Mouse (Mus musculus) heart, embryonic 11.5 days (tissue): ENCODE measurements around the gene Rab11fip3. TPM values are rescaled to one million over a fixed set of nuclear protein-coding genes. Genes with fewer than 3 reads are reported as not detected.

ENCODE experiments used
- ATAC-seq: fragments of 200-750 bp; cut with Nextera tagmentation; replicated peaks from 2 replicates; pipeline ENCODE4 v1.8.0; 2017; ENCODE audit warnings: moderate library complexity; ENCODE audit not compliant: insufficient number of reproducible peaks, low FRiP score, low TSS enrichment
- H3K27ac ChIP-seq: fragments of 300-500 bp; sonication (generic); 2 replicates; pipeline ENCODE4 v1.5.1; 2014; ENCODE audit warnings: mild to moderate bottlenecking, low read depth, low read length
- H3K27me3 ChIP-seq: fragments of 300-500 bp; sonication (generic); 2 replicates; pipeline ENCODE4 v1.6.1; 2014; ENCODE audit warnings: mild to moderate bottlenecking, low read length, mixed read lengths; ENCODE audit not compliant: control insufficient read depth, insufficient read depth
- H3K36me3 ChIP-seq: fragments of 300-500 bp; sonication (generic); 2 replicates; pipeline ENCODE4 v1.6.1; 2014; ENCODE audit warnings: mild to moderate bottlenecking, low read length, moderate library complexity, mixed read lengths; ENCODE audit not compliant: control insufficient read depth, insufficient read depth
- H3K4me1 ChIP-seq: fragments of 300-500 bp; sonication (generic); 2 replicates; pipeline ENCODE4 v1.6.1; 2014; ENCODE audit warnings: low read length; ENCODE audit not compliant: control insufficient read depth, insufficient read depth
- H3K4me2 ChIP-seq: fragments of 300-500 bp; sonication (generic); 2 replicates; pipeline ENCODE4 v1.6.1; 2014; ENCODE audit warnings: mild to moderate bottlenecking, moderate library complexity
- H3K4me3 ChIP-seq: fragments of 300-500 bp; sonication (generic); 2 replicates; pipeline ENCODE4 v1.5.1; 2014; ENCODE audit warnings: low read depth, low read length
- H3K9ac ChIP-seq: fragments of 300-500 bp; sonication (generic); 2 replicates; pipeline ENCODE4 v1.6.1; 2014; ENCODE audit warnings: mild to moderate bottlenecking, low read depth, low read length, moderate library complexity
- H3K9me3 ChIP-seq: fragments of 300-500 bp; sonication (generic); replicated peaks from 2 replicates; pipeline ENCODE4 v1.6.1; 2016; ENCODE audit warnings: low read length; ENCODE audit not compliant: control insufficient read depth
- WGBS: fragments of 180-500 bp; shearing (Covaris S2); extraction: QIAGEN DNeasy Blood & Tissue Kit; methylation state at CpG from one replicate; pipeline ENCODE4 v1.1.7; 2014; ENCODE audit not compliant: insufficient replicate concordance; 5-methylcytosine and 5-hydroxymethylcytosine counted together
- polyA plus RNA-seq: library from polyadenylated mRNA; unstranded; fragments of >200 nt; fragmentation: Nextera tagmentation; extraction: Ambion mirVana; gene quantifications from 2 replicates; pipeline ENCODE4 v1.2.1, GENCODE M21; 2014

Gene Rab11fip3
- polyA plus RNA-seq, 1 experiment from 2014 or later, result 11.9 TPM

DNA sequence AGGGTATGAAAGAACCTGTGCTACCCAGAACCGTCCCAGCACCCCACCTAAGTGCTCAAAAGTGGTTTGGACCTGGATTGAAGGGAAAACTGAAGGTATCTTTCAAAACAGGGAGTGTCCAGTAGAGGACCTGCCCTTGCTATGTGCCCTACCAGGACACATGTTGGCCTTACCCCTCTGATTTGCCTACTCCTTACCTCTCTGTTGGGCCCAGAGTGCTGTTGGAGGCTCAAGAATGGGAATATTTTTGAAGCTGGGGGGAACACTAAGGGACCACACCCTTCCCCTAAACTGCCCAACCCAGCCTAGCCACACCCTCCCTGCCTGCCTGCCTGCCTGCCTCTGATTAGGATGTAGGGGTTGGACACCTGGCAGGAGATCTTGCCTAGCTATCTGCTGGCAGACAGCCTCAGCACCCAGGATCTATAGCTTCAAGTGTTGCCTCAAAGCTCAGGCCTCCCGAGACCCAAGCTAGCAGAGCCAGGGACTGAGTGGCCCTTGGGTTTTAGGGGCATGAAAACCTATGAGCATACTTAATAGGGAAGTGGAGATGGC is 126.7 kb downstream of the Rab11fip3 start:
- H3K9ac ChIP-seq, result peak overlapping the region; percentile 99
- 70% methylated on average over 2 of the region's 2 CpGs for WGBS
- no peaks in the 10 kb centered on the region for H3K36me3 ChIP-seq
- no peaks in the 10 kb centered on the region for H3K9me3 ChIP-seq
- H3K27me3 ChIP-seq, result no peaks in the 10 kb centered on the region
- peak overlapping the region; percentile 88 for H3K4me3 ChIP-seq
- H3K27ac ChIP-seq, result peak overlapping the region; percentile 88
- H3K4me1 ChIP-seq, result peaks cover 9% of the 10 kb centered on the region
- ATAC-seq, result peak; percentile 82
- H3K4me2 ChIP-seq, result peak overlapping the region; percentile 69

DNA sequence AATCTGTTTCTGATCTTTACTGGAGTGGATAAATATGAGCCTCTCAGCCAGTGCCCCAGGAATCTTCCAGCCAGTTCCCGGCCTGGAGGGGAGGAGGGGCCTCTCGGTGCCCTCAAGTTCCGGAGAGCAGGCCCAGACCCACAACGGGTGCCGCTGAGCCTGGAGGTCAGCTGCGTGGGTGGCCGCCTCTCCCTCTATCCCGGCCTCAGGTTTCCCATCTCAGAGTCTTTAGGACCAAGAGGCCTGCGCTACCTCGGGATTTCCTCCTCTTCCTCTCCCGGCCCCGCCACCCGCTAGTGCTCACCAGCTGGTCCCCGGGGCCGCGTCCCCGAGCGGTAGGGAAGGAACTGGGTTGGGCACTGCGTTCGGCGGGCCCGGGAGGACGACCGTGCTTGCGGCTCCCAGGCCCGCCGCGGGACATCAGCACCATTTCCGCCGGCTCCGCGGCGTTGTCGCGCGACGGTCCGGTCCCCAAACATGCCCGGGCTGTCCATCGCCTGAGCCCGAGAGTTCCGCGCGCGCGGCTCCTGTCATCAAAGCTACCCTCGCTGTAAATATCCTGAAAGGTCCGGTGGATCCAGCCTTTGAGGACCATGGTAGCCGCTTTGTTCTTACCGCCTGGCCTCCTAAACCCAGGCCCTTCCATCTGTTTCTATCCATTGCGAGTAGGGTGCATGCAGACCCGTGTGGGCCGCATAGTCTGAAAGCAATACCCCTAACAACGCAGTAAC is 127.7 kb downstream of the Rab11fip3 start:
- 3% methylated on average over 54 of the region's 54 CpGs for WGBS
- peak overlapping the region; percentile 69 for H3K4me2 ChIP-seq
- H3K4me3 ChIP-seq, result peak overlapping the region; percentile 88
- no peaks in the 10 kb centered on the region for H3K9me3 ChIP-seq
- no peaks in the 10 kb centered on the region for H3K27me3 ChIP-seq
- ATAC-seq, result no peak
- peak overlapping the region; percentile 99 for H3K9ac ChIP-seq
- H3K4me1 ChIP-seq, result peaks cover 9% of the 10 kb centered on the region
- no peaks in the 10 kb centered on the region for H3K36me3 ChIP-seq
- H3K27ac ChIP-seq, result peak overlapping the region; percentile 88

Other genes starting within 250 kb of the Rab11fip3 start
- gene Wdr24, start 245.9 kb downstream of the Rab11fip3 start, polyA plus RNA-seq, result 14.4 and 17.7 TPM in 2 replicates
- 30.9 and 42.6 TPM in 2 replicates for gene Jmjd8, start 240.7 kb downstream of the Rab11fip3 start, polyA plus RNA-seq
- 292 and 322 TPM in 2 replicates for gene Stub1, start 236.2 kb downstream of the Rab11fip3 start, polyA plus RNA-seq
- gene Rhbdl1, start 232.3 kb downstream of the Rab11fip3 start, polyA plus RNA-seq, result 1.9 and 2.5 TPM in 2 replicates
- 0.70 and 1.1 TPM in 2 replicates for gene Gm20683, start 227.8 kb downstream of the Rab11fip3 start, polyA plus RNA-seq
- 9.6 and 11.9 TPM in 2 replicates for gene Rhot2, start 224.7 kb downstream of the Rab11fip3 start, polyA plus RNA-seq
- 12.3 and 14.0 TPM in 2 replicates for gene Wdr90, start 208.1 kb downstream of the Rab11fip3 start, polyA plus RNA-seq
- 160 and 168 TPM in 2 replicates for gene Mcrip2, start 200.8 kb downstream of the Rab11fip3 start, polyA plus RNA-seq
- 42.7 and 46.0 TPM in 2 replicates for gene Mettl26, start 194.5 kb downstream of the Rab11fip3 start, polyA plus RNA-seq
- 0.17 and 0.47 TPM in 2 replicates for gene Wfikkn1, start 188.7 kb downstream of the Rab11fip3 start, polyA plus RNA-seq
- gene Rab40c, start 149.8 kb downstream of the Rab11fip3 start, polyA plus RNA-seq, result 11.0 and 11.7 TPM in 2 replicates
- gene Pigq, start 124.6 kb downstream of the Rab11fip3 start, polyA plus RNA-seq, result 71.2 and 77.1 TPM in 2 replicates
- gene Nhlrc4, start 124.6 kb downstream of the Rab11fip3 start, polyA plus RNA-seq, result 0.34 and 0.42 TPM in 2 replicates
- 0.14 and 0.25 TPM in 2 replicates for gene A930017K11Rik, start 117.0 kb downstream of the Rab11fip3 start, polyA plus RNA-seq
- 12.7 and 15.2 TPM in 2 replicates for gene Capn15, start 83.8 kb downstream of the Rab11fip3 start, polyA plus RNA-seq
- 30.5 and 34.3 TPM in 2 replicates for gene Decr2, start 20.8 kb upstream of the Rab11fip3 start, polyA plus RNA-seq
- 81.7 and 84.2 TPM in 2 replicates for gene Nme4, start 26.0 kb upstream of the Rab11fip3 start, polyA plus RNA-seq
- 0.20 and 0.33 TPM in 2 replicates for gene Tmem8, start 43.7 kb upstream of the Rab11fip3 start, polyA plus RNA-seq
- gene Mrpl28, start 53.9 kb upstream of the Rab11fip3 start, polyA plus RNA-seq, result 241 and 257 TPM in 2 replicates
- gene Axin1, start 69.1 kb upstream of the Rab11fip3 start, polyA plus RNA-seq, result 7.8 and 10.1 TPM in 2 replicates
- 0.54 and 2.2 TPM in 2 replicates for gene Pdia2, start 129.5 kb upstream of the Rab11fip3 start, polyA plus RNA-seq
- 3.7 and 5.8 TPM in 2 replicates for gene Rgs11, start 133.4 kb upstream of the Rab11fip3 start, polyA plus RNA-seq
- gene Arhgdig, start 138.2 kb upstream of the Rab11fip3 start, polyA plus RNA-seq, result 6.4 and 7.6 TPM in 2 replicates
- gene Fam234a, start 174.7 kb upstream of the Rab11fip3 start, polyA plus RNA-seq, result 34.4 and 39.7 TPM in 2 replicates
- 70.2 and 77.2 TPM in 2 replicates for gene Luc7l, start 183.3 kb upstream of the Rab11fip3 start, polyA plus RNA-seq